Mouse (Mus musculus) liver, adult (tissue): ENCODE results near the gene Nectin1.

ENCODE experiments used
- GATA4 ChIP-seq: IDR thresholded peaks from 2 replicates; pipeline ENCODE4 v1.6.1; 2014; ENCODE audit warnings: mild to moderate bottlenecking, low read length; ENCODE audit not compliant: insufficient replicate concordance

The Nectin1 gene

DNA sequence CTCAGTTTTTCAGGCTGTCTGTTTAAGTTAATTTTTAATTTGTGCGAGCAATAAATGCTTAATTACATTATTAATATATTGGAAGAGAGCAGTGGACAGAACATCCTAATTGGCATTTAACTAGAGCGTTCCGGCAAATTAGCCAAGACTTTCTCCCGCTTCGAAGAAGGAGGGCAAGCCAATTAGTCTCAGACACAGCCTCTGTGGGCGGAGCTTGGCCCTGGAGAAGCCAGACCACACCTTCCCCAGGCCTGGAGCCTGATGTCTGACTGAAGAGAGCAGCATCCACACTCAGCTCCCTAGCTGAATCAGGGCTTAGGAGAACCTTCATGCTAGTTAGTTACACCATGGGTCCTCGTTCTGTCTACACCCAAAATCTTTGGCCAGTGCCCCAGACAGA lies 64.8 kb downstream of the Nectin1 start:
- TF ChIP-seq GATA4 = no peak

DNA sequence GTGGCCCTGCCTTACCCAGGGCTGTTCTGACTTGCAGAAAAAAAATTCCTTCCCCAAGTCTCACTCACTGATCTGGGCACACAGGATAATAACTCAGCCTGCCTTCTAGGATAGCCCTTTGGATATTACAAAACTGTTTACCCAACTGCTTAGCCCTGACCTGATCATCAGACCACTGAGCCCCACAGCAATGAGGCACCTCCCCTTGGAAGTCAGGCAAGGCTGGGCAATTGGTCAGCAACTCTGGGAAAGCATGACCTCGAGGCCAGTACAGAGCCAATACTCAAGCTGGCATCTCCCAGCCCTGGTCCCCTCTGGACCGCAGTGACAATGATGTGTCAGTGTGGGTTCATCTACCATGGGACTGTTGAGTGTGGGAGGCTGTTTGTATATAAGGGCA lies 69.4 kb downstream of the Nectin1 start:
- no peak for TF ChIP-seq GATA4

DNA sequence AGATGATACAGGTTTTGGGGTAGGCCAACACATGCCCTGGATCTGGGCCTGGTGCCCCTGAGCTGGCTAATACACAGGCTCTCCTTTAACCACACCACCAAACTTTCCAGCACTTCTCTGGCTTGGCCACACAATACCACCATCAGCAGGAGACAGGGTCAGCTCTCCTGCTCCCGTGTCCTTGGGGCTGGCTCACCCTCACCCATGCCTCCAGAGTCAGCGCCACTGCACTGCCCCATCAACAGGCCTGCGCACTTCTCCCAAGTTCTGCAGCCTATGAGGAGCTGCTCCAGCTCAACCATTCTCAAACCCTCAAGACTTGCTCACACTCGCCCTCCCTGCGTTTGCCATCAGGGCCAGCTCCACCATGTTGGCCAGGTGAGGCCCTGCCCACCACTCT lies 78.4 kb downstream of the Nectin1 start:
- TF ChIP-seq GATA4 = no peak

DNA sequence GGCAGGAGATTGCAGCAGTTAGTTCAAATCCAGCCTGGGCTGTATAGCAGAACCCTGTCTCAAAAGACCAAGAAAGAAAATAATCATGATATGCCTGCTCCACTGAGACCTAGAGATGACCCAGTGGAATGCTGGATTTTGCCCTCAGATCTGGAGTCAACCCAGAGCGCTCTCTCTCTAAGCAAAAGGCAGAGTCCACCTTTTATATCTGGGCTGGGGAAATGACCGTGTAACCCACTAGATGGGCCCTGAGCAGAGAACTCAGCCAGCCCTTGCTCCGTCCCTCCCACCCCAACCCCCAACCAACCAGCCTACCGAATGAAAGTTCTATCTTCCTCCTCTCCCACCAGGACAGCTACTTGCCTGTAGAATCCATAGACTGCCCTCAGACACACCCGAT lies 81.4 kb downstream of the Nectin1 start:
- no peak; the same call in 1 of the 2 replicates for TF ChIP-seq GATA4

DNA sequence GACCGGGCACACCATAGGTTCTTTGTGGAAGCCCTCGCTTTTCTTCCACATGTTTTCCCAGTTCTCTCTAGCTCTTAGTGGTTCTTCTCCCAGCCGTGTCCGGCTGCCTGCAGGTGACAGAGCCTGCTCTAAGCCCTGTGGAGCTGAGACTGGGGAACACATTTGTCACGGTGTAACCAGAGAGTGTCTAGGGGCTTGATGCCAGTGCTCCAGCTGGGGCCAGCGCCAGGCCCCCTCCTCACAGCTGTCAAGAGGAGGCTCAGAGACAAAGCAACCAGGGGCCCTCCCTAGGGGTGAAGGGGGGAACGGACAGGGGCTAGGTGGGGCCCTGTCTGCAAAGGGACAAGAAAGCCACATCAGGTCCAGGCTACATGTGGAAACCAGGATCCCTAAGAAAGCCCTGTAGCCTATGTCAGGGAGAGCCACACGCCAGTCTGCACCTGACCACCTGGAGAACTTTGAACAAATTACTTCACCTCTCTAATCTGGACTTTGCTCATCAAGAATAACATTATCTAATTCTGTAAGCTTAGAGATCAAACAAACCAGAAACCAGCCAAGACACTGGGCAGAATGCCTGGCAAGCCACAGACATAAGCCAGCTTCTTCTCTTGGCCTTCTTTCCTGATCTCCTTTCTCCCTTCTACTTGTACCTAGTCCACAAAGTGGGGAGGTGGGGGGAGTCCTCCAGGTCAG lies 82.9 kb downstream of the Nectin1 start:
- TF ChIP-seq GATA4 = no peak

DNA sequence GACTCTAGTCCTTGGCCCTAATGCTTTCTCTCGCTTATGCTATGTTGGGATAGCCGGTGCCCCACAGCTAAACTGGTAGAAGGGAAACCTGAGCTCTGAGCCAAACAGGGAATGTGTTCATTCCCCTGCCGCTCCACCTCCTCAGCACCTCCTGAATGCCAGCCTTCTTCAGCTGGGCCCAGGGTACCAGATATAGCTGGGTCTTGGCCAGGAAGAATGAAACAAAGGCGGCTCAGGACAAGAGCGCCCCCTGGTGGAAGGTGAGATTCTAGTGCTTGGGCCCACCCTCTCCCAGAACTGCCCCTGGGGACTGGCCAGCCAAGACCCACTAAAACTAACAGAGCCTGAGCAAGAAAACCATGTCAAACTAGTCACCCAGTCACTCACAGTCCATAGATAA lies 83.8 kb downstream of the Nectin1 start:
- TF ChIP-seq GATA4 = no peak

DNA sequence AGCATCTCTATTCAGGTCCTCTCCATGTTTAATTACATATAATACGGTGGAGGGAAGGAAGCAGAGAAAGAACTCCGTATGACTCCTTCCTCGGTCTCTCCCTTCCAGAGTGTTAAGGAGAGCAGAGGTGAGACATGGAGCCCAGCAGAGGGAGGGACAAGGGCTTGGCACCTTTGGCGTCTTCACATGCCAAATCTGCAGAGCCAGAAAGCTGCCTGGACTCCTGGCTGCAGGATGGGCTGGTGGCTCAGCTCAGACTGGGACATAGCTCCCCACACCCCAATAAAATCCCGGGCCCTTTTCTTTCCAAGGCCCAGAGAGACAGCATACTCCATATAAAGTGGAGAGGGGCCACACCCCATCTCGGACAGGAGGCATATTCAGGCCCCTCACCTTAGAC lies 85.2 kb downstream of the Nectin1 start:
- no peak for TF ChIP-seq GATA4

DNA sequence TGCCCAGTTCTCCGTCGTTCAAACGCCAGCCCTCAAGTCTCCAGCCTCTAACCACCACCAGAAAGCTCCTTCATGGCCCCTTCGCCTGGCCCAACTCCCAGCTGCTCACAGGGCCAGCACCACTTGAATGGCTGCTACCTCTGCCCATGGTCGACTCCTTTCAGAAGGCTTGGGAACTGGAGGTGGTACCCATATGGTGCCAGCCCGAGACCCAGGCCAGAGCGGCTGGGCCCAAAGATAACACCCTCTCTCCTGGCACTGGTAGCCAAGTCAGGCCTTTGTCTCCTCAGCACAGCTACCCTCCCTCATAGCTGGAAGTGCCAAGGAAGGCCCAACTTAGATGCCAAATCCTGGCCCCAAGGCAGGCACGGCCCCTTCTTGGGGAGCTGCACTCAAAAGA lies 89.4 kb downstream of the Nectin1 start:
- TF ChIP-seq GATA4 = no peak

DNA sequence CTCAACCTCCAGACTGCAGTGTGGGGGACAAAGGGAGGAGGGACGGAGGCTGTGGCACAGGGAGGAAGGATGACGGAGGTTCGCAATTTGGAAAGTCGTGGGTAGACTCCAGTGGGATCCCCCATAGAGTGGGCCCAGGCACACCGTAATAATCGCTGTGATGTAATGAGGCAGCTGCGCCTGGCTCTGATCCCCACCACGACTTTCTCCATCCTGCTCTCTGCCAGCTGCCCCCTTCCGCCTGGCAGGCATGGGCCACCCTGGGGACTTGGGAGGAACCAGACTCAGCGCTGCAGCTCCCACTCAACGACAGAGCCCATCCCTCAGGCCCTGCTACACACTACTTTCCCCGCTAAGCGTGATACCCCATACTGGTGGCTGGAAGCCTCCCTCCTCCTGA lies 90.5 kb downstream of the Nectin1 start:
- TF ChIP-seq GATA4 = no peak

DNA sequence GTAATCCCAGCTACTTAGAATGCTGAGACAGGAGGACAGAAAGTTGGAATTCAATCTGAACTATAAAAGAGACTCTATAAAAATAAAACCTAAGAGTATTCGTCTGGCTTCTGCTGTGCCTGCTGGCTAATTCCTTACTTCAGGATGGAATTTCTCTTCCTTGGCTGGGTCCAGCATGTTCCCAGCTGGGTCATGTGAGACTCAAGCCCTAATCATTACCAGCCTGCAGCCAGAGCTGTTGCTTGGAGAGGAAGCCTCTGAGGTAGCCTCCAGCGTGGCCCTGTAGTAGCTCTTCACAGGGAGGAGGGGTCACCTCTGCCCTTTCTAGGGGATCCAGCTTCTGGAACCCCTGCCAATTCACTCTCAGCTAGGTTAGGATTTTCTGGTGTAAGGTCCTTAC lies 94.8 kb downstream of the Nectin1 start:
- no peak for TF ChIP-seq GATA4

DNA sequence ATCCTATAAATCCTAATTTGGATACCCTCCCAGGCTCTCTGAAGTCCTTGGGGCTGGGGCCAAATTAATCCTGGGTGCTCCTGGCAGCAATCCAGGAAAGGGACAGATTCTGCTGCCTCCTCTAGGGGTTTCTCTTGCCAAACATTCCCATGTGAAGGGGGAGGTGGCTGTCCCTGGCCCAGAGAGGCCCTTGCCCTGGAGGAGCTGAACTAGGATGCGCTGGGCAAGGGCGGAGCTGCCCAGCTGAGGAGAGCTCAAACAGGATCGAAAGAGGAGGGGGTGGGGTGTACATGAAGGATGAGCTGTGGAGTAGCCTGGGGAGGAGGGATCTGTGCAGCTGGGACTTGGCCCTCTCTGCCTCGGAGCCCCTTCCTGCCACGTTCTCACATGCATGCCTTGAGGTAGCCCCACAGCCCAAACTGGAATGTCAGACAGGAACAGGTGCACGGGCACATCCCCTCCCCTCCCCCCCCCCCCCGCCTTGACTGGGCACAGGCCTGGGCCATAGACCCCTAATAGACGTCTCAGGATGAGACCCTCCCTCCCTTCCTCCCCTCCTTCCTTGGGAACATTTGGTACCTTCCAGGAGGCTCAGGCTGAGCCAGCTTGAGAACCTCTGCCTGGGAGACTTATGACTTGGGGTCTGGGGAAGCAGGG lies 99.3 kb downstream of the Nectin1 start:
- no peak for TF ChIP-seq GATA4

DNA sequence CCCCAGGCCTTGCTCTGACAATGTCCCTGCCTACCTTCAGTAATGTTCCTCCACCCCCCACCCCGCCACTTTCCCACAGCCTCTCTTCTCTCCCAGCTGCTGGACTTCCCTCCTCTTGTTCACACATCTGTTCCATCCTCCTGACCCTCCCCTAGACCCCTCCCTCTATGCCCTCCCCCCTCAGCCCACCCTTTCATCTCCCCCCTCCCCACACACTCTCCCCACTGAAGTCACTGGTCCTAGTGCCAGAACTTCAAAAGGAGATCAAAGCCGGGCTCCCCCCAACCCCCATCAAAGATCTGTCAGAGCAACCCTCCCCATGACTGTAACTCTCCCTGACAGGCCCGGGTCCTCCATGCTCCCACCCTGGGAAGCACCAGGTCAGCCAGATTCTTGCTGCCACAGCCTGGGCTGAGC lies 99.9 kb downstream of the Nectin1 start:
- no peak for TF ChIP-seq GATA4

DNA sequence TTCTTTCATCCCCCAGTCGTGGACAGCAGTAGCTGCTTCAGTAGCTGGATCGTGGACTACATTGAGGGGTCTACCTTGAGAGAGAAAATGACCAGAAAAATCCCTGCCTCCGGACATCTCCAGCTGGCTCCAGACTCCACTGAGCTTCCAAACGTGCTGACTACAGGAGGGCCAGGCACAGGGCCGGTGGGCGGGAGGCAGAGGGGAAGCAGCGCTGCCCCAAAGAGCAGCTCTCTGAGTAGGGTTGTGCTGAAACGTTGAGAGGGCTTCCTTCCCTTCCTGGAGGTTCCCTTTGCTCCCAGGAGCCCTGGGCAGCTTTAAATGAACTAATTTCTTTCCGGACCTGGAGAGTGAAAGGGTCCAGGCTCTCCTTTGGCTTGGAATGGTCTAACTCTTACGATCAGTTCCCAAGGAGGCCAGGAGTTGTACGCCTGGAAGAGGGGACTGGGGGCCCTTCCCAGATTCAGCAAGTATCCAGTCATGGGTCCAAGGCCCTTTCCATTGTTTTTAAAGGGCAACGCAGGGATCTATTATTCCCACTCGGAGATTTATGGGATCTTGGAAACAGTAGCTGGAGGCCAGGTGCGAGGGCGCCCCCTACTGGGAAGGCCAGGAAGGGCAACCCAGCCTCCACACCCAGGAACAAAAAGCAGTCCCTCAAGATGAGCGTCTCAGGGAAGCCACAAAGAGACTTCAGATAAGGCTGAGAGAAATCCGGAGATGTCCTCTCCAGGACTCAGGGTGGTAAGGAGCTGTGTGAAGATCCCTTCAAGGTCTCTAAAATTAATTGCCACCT lies 102.1 kb downstream of the Nectin1 start:
- no peak for TF ChIP-seq GATA4

DNA sequence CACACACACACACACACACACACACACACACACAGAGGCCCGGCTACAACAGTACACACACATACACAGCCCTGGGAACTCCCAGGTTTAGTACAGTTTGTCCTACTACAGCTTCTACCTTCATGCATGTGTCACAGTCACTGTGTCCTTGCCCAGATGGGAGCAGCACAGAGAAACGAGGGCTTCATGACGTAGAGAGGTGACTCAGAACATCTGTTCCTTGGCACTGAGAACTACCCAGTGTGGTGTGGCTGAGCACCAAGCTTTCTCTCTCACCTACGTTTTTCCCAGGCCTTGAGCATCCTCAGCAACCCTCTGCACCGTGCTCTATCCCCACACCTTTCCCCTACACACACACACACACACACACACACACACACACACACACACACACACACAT lies 104.1 kb downstream of the Nectin1 start:
- TF ChIP-seq GATA4 = no peak

DNA sequence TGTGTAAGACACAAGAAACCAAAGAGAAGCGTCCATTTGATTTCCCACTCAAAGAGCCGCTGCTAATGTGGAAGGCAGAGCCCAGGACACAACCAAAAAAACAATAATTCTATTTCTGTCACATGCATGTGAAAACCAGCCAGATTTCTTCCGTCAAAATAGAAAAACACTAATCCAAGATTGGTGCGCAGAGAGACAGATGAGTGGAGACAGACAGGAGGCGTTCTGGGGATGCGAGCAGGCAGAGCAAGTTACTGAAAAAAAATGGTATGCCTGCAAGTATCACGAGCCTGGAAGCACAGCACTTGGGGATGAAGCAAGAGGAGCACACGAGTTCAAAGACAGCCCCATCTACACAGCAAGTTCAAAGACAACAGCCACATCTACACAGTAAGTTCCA lies 106.5 kb downstream of the Nectin1 start:
- TF ChIP-seq GATA4 = no peak

DNA sequence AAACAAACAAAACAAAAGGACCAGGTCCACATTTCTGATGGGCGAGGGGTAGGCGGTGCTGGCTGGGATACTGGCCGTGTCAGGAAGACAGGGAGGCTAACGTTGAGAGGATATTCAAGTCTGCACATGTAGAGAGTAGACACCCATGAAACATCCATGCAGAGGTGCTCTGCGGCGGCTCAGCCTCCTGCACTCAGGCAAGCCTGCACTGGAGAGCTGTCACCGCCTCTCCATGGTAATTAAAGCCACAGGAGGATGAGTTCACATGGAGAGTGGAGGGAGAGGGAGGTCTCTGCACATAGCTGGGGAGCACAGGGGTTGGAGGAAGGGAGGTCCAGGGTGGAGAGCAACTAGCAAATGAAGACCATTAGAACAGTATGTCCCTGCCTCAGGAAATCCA lies 107.4 kb downstream of the Nectin1 start:
- TF ChIP-seq GATA4 = no peak
